Mouse (Mus musculus): ENCODE measurements at regions not wholly inside any gene's neighbourhood (a gene's known extent, or its start where the extent isn't known, plus 50 kb on each side); places are given as distances from the start of the nearest gene placed in this dataset.

- Histone ChIP-seq H3K4me3 (ENCODE audit: low read depth, low read length) (no peak overlapping the region), H3K4me1 (ENCODE audit: control insufficient read depth, insufficient read depth, low read length) (no peaks in the 10 kb centered on the region), H3K27ac (ENCODE audit: low read length) (no peak overlapping the region), H3K4me2 (ENCODE audit: low read length) (no peak overlapping the region), H3K27me3 (ENCODE audit: control insufficient read depth, insufficient read depth, low read depth, low read length) (no peaks in the 10 kb centered on the region), H3K9me3 (replicated peaks; ENCODE audit: control insufficient read depth, low read length, poor library complexity, severe bottlenecking) (no peaks in the 10 kb centered on the region), H3K36me3 (ENCODE audit: control insufficient read depth, insufficient read depth, low read length) (no peaks in the 10 kb centered on the region), H3K9ac (ENCODE audit: low read depth, low read length) (no peak overlapping the region)
- 51% methylated on average over 2 of the region's 2 CpGs for WGBS
- peak; percentile 68 for ATAC-seq
Observed at GRCm38 (mm10) chr12:119051692-119052379, 85.6 kb upstream of the Abcb5 start.

- Histone ChIP-seq H3K27ac (ENCODE audit: low read length) (no peak overlapping the region), H3K36me3 (ENCODE audit: control insufficient read depth, insufficient read depth, low read length) (no peaks in the 10 kb centered on the region), H3K4me1 (ENCODE audit: control insufficient read depth, insufficient read depth, low read length) (no peaks in the 10 kb centered on the region), H3K4me3 (ENCODE audit: low read depth, low read length) (no peak overlapping the region), H3K9ac (ENCODE audit: low read depth, low read length) (no peak overlapping the region), H3K27me3 (ENCODE audit: control insufficient read depth, insufficient read depth, low read depth, low read length) (no peaks in the 10 kb centered on the region), H3K4me2 (ENCODE audit: low read length) (no peak overlapping the region), H3K9me3 (replicated peaks; ENCODE audit: control insufficient read depth, low read length, poor library complexity, severe bottlenecking) (no peaks in the 10 kb centered on the region)
- ATAC-seq = no peak
- WGBS = 95% methylated on average over 3 of the region's 3 CpGs
Observed at GRCm38 (mm10) chr12:119038306-119038705, 72.1 kb upstream of the Abcb5 start.

GRCm38 (mm10) chr12:119034828-119035227, 68.6 kb upstream of the Abcb5 start:
- ATAC-seq = no peak
- WGBS = 81% methylated on average over 4 of the region's 4 CpGs
- H3K9me3 ChIP-seq (replicated peaks; ENCODE audit: control insufficient read depth, low read length, poor library complexity, severe bottlenecking) = no peaks in the 10 kb centered on the region
- no peak overlapping the region for H3K4me3 ChIP-seq (ENCODE audit: low read depth, low read length)
- no peak overlapping the region for H3K4me2 ChIP-seq (ENCODE audit: low read length)
- no peaks in the 10 kb centered on the region for H3K4me1 ChIP-seq (ENCODE audit: control insufficient read depth, insufficient read depth, low read length)
- H3K36me3 ChIP-seq (ENCODE audit: control insufficient read depth, insufficient read depth, low read length) = no peaks in the 10 kb centered on the region
- no peak overlapping the region for H3K9ac ChIP-seq (ENCODE audit: low read depth, low read length)
- H3K27me3 ChIP-seq (ENCODE audit: control insufficient read depth, insufficient read depth, low read depth, low read length) = no peaks in the 10 kb centered on the region
- no peak overlapping the region for H3K27ac ChIP-seq (ENCODE audit: low read length)

- Histone ChIP-seq H3K9me3 (replicated peaks; ENCODE audit: control insufficient read depth, low read length, poor library complexity, severe bottlenecking) (no peaks in the 10 kb centered on the region), H3K4me3 (ENCODE audit: low read depth, low read length) (no peak overlapping the region), H3K4me1 (ENCODE audit: control insufficient read depth, insufficient read depth, low read length) (no peaks in the 10 kb centered on the region), H3K36me3 (ENCODE audit: control insufficient read depth, insufficient read depth, low read length) (no peaks in the 10 kb centered on the region), H3K9ac (ENCODE audit: low read depth, low read length) (no peak overlapping the region), H3K27me3 (ENCODE audit: control insufficient read depth, insufficient read depth, low read depth, low read length) (no peaks in the 10 kb centered on the region), H3K4me2 (ENCODE audit: low read length) (no peak overlapping the region), H3K27ac (ENCODE audit: low read length) (no peak overlapping the region)
- 76% methylated on average over 2 of the region's 2 CpGs for WGBS
- ATAC-seq = no peak
Observed at GRCm38 (mm10) chr12:119028711-119029110, 62.5 kb upstream of the Abcb5 start.

GRCm38 (mm10) chr12:119028161-119028560, 61.9 kb upstream of the Abcb5 start:
- Histone ChIP-seq H3K4me1 (ENCODE audit: control insufficient read depth, insufficient read depth, low read length) (no peaks in the 10 kb centered on the region), H3K4me3 (ENCODE audit: low read depth, low read length) (no peak overlapping the region), H3K27ac (ENCODE audit: low read length) (no peak overlapping the region), H3K9me3 (replicated peaks; ENCODE audit: control insufficient read depth, low read length, poor library complexity, severe bottlenecking) (no peaks in the 10 kb centered on the region), H3K36me3 (ENCODE audit: control insufficient read depth, insufficient read depth, low read length) (no peaks in the 10 kb centered on the region), H3K27me3 (ENCODE audit: control insufficient read depth, insufficient read depth, low read depth, low read length) (no peaks in the 10 kb centered on the region), H3K9ac (ENCODE audit: low read depth, low read length) (no peak overlapping the region), H3K4me2 (ENCODE audit: low read length) (no peak overlapping the region)
- ATAC-seq = no peak
- WGBS = 60% methylated on average over 2 of the region's 2 CpGs

- 57% methylated on average over 4 of the region's 4 CpGs for WGBS
- H3K4me1 ChIP-seq (ENCODE audit: control insufficient read depth, insufficient read depth, low read length) = no peaks in the 10 kb centered on the region
- no peak overlapping the region for H3K4me3 ChIP-seq (ENCODE audit: low read depth, low read length)
- H3K9me3 ChIP-seq (replicated peaks; ENCODE audit: control insufficient read depth, low read length, poor library complexity, severe bottlenecking) = no peaks in the 10 kb centered on the region
- no peak for ATAC-seq
- no peak overlapping the region for H3K4me2 ChIP-seq (ENCODE audit: low read length)
- H3K27me3 ChIP-seq (ENCODE audit: control insufficient read depth, insufficient read depth, low read depth, low read length) = no peaks in the 10 kb centered on the region
- H3K9ac ChIP-seq (ENCODE audit: low read depth, low read length) = no peak overlapping the region
- H3K27ac ChIP-seq (ENCODE audit: low read length) = no peak overlapping the region
- H3K36me3 ChIP-seq (ENCODE audit: control insufficient read depth, insufficient read depth, low read length) = no peaks in the 10 kb centered on the region
Observed at GRCm38 (mm10) chr12:119027701-119028100, 61.5 kb upstream of the Abcb5 start.

GRCm38 (mm10) chr12:119026311-119026710, 60.1 kb upstream of the Abcb5 start:
- Histone ChIP-seq H3K27me3 (ENCODE audit: control insufficient read depth, insufficient read depth, low read depth, low read length) (no peaks in the 10 kb centered on the region), H3K4me1 (ENCODE audit: control insufficient read depth, insufficient read depth, low read length) (no peaks in the 10 kb centered on the region), H3K36me3 (ENCODE audit: control insufficient read depth, insufficient read depth, low read length) (no peaks in the 10 kb centered on the region), H3K9ac (ENCODE audit: low read depth, low read length) (no peak overlapping the region), H3K4me3 (ENCODE audit: low read depth, low read length) (no peak overlapping the region), H3K9me3 (replicated peaks; ENCODE audit: control insufficient read depth, low read length, poor library complexity, severe bottlenecking) (no peaks in the 10 kb centered on the region), H3K4me2 (ENCODE audit: low read length) (no peak overlapping the region), H3K27ac (ENCODE audit: low read length) (no peak overlapping the region)
- 59% methylated on average over 1 of the region's 1 CpGs for WGBS
- ATAC-seq = no peak

- ATAC-seq = no peak
- Histone ChIP-seq H3K36me3 (ENCODE audit: control insufficient read depth, insufficient read depth, low read length) (no peaks in the 10 kb centered on the region), H3K27ac (ENCODE audit: low read length) (no peak overlapping the region), H3K4me2 (ENCODE audit: low read length) (no peak overlapping the region), H3K9me3 (replicated peaks; ENCODE audit: control insufficient read depth, low read length, poor library complexity, severe bottlenecking) (no peaks in the 10 kb centered on the region), H3K4me3 (ENCODE audit: low read depth, low read length) (no peak overlapping the region), H3K4me1 (ENCODE audit: control insufficient read depth, insufficient read depth, low read length) (no peaks in the 10 kb centered on the region), H3K27me3 (ENCODE audit: control insufficient read depth, insufficient read depth, low read depth, low read length) (no peaks in the 10 kb centered on the region), H3K9ac (ENCODE audit: low read depth, low read length) (no peak overlapping the region)
- WGBS = 75% methylated on average over 1 of the region's 1 CpGs
Observed at GRCm38 (mm10) chr12:119024063-119024462, 57.8 kb upstream of the Abcb5 start.
